Mouse (Mus musculus): Measurements from ENCODE around the gene Ptprn. TPM values are rescaled to one million over a fixed set of nuclear protein-coding genes. Genes with fewer than 3 reads are reported as not detected.
"Not testable (repeated sequence)": the region's sequence is repeated elsewhere in the genome, so short reads cannot be mapped to it uniquely, and the experiment has no call there.

Gene Ptprn
- polyA plus RNA-seq, 1 experiment, result 3.6 TPM

DNA sequence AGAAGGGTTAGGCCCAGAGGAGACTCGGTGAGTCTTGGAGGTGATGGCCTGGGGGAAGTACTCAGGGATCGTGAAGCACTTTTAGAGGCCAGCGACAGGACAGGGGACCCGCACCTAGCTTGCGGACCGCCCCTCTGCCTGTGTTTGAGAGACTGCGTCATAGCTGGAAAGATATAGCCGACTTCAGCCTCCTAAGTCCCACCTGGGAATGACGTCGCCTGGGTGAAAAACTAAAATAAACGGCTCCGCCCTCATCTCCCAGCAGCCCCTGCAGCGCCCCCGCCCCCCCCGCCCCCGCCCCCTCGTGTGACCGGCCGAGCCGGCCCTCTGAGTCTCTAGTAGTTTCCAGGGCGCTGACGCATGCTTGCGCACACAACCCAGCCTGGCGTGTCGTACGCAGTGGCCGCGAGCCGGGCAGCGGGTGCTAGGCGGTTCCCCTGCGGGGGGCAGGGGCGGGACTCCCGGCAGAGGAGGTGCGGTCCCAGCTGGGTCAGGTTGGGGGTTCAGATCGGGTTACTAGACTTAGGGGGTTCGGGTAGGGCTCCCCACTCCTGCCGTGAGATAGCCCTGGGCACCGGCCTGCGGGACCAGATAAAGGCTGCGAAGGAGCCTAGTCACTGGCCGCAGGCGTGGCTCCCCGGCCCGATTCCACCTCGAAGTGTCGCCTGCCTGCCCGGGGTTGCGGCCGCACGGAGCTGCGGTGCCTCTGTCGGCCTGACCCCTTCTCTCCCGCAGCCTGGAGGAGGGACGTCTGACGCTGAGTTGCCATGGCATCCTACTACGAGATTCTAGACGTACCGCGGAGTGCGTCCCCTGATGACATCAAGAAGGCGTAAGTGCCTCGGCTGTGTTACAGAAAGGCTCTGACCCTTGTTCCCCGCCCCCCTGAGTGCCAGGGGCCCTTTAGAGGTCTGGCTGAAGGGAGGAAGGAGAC is 27.9 kb downstream of the Ptprn start, which contains the start of gene Dnajb2:
Gene Dnajb2, plus strand, starts transcription at position 290 of the 934 bp plus-strand sequence.
- peaks cover 9% of the 10 kb centered on the region for H3K36me3 ChIP-seq (ENCODE audit: control insufficient read depth, insufficient read depth)
- H3K27me3 ChIP-seq (ENCODE audit: control insufficient read depth, insufficient read depth, insufficient read length), result no peaks in the 10 kb centered on the region
- H3K4me3 ChIP-seq, result peak within 1 kb of the TSS; percentile 45
- TF ChIP-seq POLR2A (IDR thresholded peaks at IDR 0.05; ENCODE audit: insufficient read length, low read depth) (peak; percentile 79), CEBPB (IDR thresholded peaks at IDR 0.05; ENCODE audit: insufficient read depth, poor library complexity, severe bottlenecking) (no peak), E2F4 (IDR thresholded peaks at IDR 0.05; ENCODE audit: insufficient read depth) (no peak), TCF12 (IDR thresholded peaks at IDR 0.05; ENCODE audit: insufficient read depth, poor library complexity, severe bottlenecking) (no peak), MAX (IDR thresholded peaks at IDR 0.05; ENCODE audit: low read depth) (no peak), MYOG (IDR thresholded peaks at IDR 0.05; ENCODE audit: control insufficient read depth in 1 of 3, insufficient read depth in 1 of 3, insufficient read length in 2 of 3, low read depth in 2 of 3) (peak in 1 of 3 experiments; percentile 24), USF1 (IDR thresholded peaks at IDR 0.05; ENCODE audit: low read depth) (no peak), POLR2AphosphoS2 (IDR thresholded peaks at IDR 0.05; ENCODE audit: insufficient read length, low read depth) (peak; percentile 92), TCF3 (IDR thresholded peaks at IDR 0.05; ENCODE audit: insufficient read length, low read depth) (no peak), MYOD1 (IDR thresholded peaks at IDR 0.05; ENCODE audit: control insufficient read depth in 1 of 3, insufficient read length in 2 of 3, low read depth in 2 of 3) (no peak)
- peak within 1 kb of the TSS; percentile 85 for H3K4me2 ChIP-seq (ENCODE audit: low read depth)
- peak within 1 kb of the TSS; percentile 18 for H3ac ChIP-seq (ENCODE audit: control insufficient read depth, insufficient read length)
- H3K79me2 ChIP-seq (ENCODE audit: control insufficient read depth, insufficient read depth), result peaks cover 11% of the 10 kb centered on the region

DNA sequence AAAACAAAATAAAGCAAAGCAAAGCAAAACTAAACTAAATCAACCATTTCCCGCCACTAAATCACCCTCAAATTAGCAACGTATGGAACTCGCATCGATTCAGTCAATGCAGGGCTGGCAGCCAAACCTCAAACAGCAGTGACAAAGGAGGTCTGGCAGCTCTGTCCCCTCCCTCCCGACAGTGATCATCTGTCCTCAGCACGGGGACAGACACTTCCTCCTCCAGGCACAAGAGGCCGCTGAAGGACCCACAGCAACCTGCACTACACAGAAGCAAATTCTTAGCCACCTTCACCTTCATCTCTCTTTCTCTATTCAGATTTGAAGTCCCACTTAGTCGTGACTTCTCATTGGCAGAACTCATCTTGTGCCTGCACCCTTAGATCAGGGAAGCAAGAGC is 29.7 kb downstream of the Ptprn start:
- TF ChIP-seq USF1 (IDR thresholded peaks at IDR 0.05; ENCODE audit: low read depth) (no peak), MYOD1 (IDR thresholded peaks at IDR 0.05; ENCODE audit: control insufficient read depth in 1 of 3, insufficient read length in 2 of 3, low read depth in 2 of 3) (peak in 1 of 3 experiments; percentile 14), MAX (IDR thresholded peaks at IDR 0.05; ENCODE audit: low read depth) (no peak), SRF (IDR thresholded peaks at IDR 0.05; ENCODE audit: control insufficient read depth, insufficient read length, low read depth) (no peak), TCF3 (IDR thresholded peaks at IDR 0.05; ENCODE audit: insufficient read length, low read depth) (no peak), POLR2A (IDR thresholded peaks at IDR 0.05; ENCODE audit: insufficient read length, low read depth) (no peak), POLR2AphosphoS2 (IDR thresholded peaks at IDR 0.05; ENCODE audit: insufficient read length, low read depth) (no peak), TCF12 (IDR thresholded peaks at IDR 0.05; ENCODE audit: insufficient read depth, poor library complexity, severe bottlenecking) (no peak), CEBPB (IDR thresholded peaks at IDR 0.05; ENCODE audit: insufficient read depth, poor library complexity, severe bottlenecking) (no peak), MYOG (IDR thresholded peaks at IDR 0.05; ENCODE audit: control insufficient read depth in 1 of 3, insufficient read depth in 1 of 3, insufficient read length in 2 of 3, low read depth in 2 of 3) (peak in 1 of 3 experiments; percentile 3)
- peak overlapping the region; percentile 28 for H3K4me2 ChIP-seq (ENCODE audit: low read depth)
- peaks cover 11% of the 10 kb centered on the region for H3K79me2 ChIP-seq (ENCODE audit: control insufficient read depth, insufficient read depth)

DNA sequence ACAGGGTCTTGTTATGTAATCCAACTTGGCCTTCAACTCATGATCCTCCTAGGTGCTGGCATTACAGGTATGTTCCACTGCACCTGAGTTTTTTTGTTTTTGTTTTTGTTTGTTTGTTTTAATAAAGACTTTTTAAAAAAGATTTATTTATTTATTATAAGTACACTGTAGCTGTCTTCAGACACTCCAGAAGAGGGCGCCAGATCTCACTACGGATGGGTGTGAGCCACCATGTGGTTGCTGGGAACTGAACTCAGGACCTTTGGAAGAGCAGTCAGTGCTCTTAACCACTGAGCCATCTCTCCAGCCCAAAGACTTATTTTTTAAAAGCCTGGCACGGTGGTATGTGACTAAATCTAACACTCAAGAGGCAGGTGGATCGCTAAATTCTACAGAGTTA is 31.8 kb downstream of the Ptprn start:
- not testable (repeated sequence) for H3ac ChIP-seq (ENCODE audit: control insufficient read depth, insufficient read length); H3K4me3 ChIP-seq; H3K79me2 ChIP-seq (ENCODE audit: control insufficient read depth, insufficient read depth); H3K4me2 ChIP-seq (ENCODE audit: low read depth); H3K27me3 ChIP-seq (ENCODE audit: control insufficient read depth, insufficient read depth, insufficient read length); H3K36me3 ChIP-seq (ENCODE audit: control insufficient read depth, insufficient read depth)

More for the DNA sequence above, 29.7 kb downstream of the Ptprn start:
- Histone ChIP-seq H3K27me3 (ENCODE audit: control insufficient read depth, insufficient read depth, insufficient read length) (no peaks in the 10 kb centered on the region), H3K36me3 (ENCODE audit: control insufficient read depth, insufficient read depth) (no peaks in the 10 kb centered on the region), H3K4me3 (no peak overlapping the region), H3ac (ENCODE audit: control insufficient read depth, insufficient read length) (no peak overlapping the region)

DNA sequence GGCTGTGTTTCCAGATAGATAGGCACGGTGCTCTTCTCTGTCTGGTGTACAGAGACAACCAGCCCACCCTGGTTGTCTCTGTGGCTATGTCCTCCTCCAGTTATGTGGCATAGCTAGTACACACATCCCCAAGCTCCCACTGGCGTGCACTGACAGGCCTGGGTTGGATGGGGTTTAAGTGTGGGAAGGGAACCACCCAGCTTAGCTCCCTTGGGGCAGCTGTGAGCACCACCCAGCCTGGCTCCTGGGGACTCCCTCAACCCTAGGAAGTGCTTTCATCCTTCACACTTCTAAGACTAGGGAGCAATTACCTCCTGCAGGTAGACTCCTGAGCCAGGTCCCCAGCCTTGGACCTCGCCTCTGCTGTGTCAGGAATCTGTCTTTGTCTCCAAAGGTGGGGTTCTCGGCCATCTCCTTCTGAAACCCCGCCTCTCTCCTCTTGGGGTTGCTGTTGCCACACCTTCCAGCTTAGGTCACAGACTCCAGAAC is 32.6 kb downstream of the Ptprn start, which contains the start of gene A630095N17Rik:
Gene A630095N17Rik, minus strand, starts transcription at position 439 of the 489 bp plus-strand sequence.
- no peak within 1 kb of the TSS for H3K4me3 ChIP-seq
- no peak within 1 kb of the TSS for H3ac ChIP-seq (ENCODE audit: control insufficient read depth, insufficient read length)
- TF ChIP-seq TCF3 (IDR thresholded peaks at IDR 0.05; ENCODE audit: insufficient read length, low read depth), result no peak
- no peak for TF ChIP-seq MYOG (IDR thresholded peaks at IDR 0.05; ENCODE audit: control insufficient read depth in 1 of 3, insufficient read depth in 1 of 3, insufficient read length in 2 of 3, low read depth in 2 of 3)
- no peaks in the 10 kb centered on the region for H3K36me3 ChIP-seq (ENCODE audit: control insufficient read depth, insufficient read depth)
- H3K79me2 ChIP-seq (ENCODE audit: control insufficient read depth, insufficient read depth), result no peaks in the 10 kb centered on the region
- H3K4me2 ChIP-seq (ENCODE audit: low read depth), result peak within 1 kb of the TSS; percentile 82
- no peaks in the 10 kb centered on the region for H3K27me3 ChIP-seq (ENCODE audit: control insufficient read depth, insufficient read depth, insufficient read length)

DNA sequence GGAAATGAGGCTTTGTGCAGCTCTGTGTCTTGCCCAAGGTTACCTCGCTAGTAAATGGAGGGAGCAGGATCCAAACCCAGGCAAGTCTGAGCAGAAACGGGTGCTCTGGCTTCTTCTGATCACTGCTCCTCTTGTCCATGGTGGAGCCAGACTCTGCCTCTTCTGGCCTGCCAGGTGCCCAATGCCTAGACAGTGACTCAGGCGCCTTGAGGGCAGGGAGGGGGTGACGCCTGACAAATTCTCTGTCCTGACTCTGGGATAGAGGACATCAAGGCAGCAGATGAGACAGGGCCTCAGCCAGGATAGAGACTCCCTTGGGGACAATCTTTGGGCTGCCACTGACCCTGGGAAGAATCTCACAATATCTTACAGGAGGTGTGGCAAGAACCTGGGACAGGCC is 33.1 kb downstream of the Ptprn start:
- H3K4me3 ChIP-seq, result no peak overlapping the region
- H3K79me2 ChIP-seq (ENCODE audit: control insufficient read depth, insufficient read depth), result no peaks in the 10 kb centered on the region
- H3K4me2 ChIP-seq (ENCODE audit: low read depth), result peak overlapping the region; percentile 82
- no peaks in the 10 kb centered on the region for H3K27me3 ChIP-seq (ENCODE audit: control insufficient read depth, insufficient read depth, insufficient read length)
- no peak overlapping the region for H3ac ChIP-seq (ENCODE audit: control insufficient read depth, insufficient read length)
- no peaks in the 10 kb centered on the region for H3K36me3 ChIP-seq (ENCODE audit: control insufficient read depth, insufficient read depth)
- TF ChIP-seq POLR2AphosphoS2 (IDR thresholded peaks at IDR 0.05; ENCODE audit: insufficient read length, low read depth), result no peak
- no peak for TF ChIP-seq CEBPB (IDR thresholded peaks at IDR 0.05; ENCODE audit: insufficient read depth, poor library complexity, severe bottlenecking)
- TF ChIP-seq POLR2A (IDR thresholded peaks at IDR 0.05; ENCODE audit: insufficient read length, low read depth), result no peak
- no peak for TF ChIP-seq USF1 (IDR thresholded peaks at IDR 0.05; ENCODE audit: low read depth)
- TF ChIP-seq SRF (IDR thresholded peaks at IDR 0.05; ENCODE audit: control insufficient read depth, insufficient read length, low read depth), result no peak
- TF ChIP-seq E2F4 (IDR thresholded peaks at IDR 0.05; ENCODE audit: insufficient read depth), result no peak
- no peak for TF ChIP-seq TCF12 (IDR thresholded peaks at IDR 0.05; ENCODE audit: insufficient read depth, poor library complexity, severe bottlenecking)
- no peak for TF ChIP-seq REST (IDR thresholded peaks at IDR 0.05; ENCODE audit: insufficient read depth, insufficient read length)
- TF ChIP-seq MYOG (IDR thresholded peaks at IDR 0.05; ENCODE audit: control insufficient read depth in 1 of 3, insufficient read depth in 1 of 3, insufficient read length in 2 of 3, low read depth in 2 of 3), result peak in 1 of 3 experiments; percentile 68
- TF ChIP-seq MAX (IDR thresholded peaks at IDR 0.05; ENCODE audit: low read depth), result no peak
- peak in 1 of 3 experiments; percentile 70 for TF ChIP-seq MYOD1 (IDR thresholded peaks at IDR 0.05; ENCODE audit: control insufficient read depth in 1 of 3, insufficient read length in 2 of 3, low read depth in 2 of 3)
- no peak for TF ChIP-seq TCF3 (IDR thresholded peaks at IDR 0.05; ENCODE audit: insufficient read length, low read depth)
